Mouse (Mus musculus) MEL (cell line): Measurements from ENCODE around the gene Fam149a. TPM values are rescaled to one million over a fixed set of nuclear protein-coding genes. Genes with fewer than 3 reads are reported as not detected.

ENCODE experiments used
- DNase-seq: peaks from one replicate; pipeline ENCODE4 v3.0.0; 2011; ENCODE audit warnings: low read depth, low spot score
- H3K27ac ChIP-seq: 2 replicates; pipeline ENCODE4 v1.5.1; 2012; ENCODE audit warnings: low read depth, mild to moderate bottlenecking, control low read depth, low read length, moderate library complexity; ENCODE audit not compliant: control insufficient read depth
- H3K27me3 ChIP-seq, 2 experiments: fragments of 150-350 bp in 1 of 2; sonication (generic) in 1 of 2; 2 replicates each; pipeline ENCODE4 v1.6.1; 2012; ENCODE audit warnings: low read length in 2 of 2, mild to moderate bottlenecking in 2 of 2, improper control_type of control experiment in 1 of 2, moderate library complexity in 1 of 2; ENCODE audit not compliant: insufficient read depth in 2 of 2, control insufficient read depth in 1 of 2
- H3K36me3 ChIP-seq, 2 experiments: 2 replicates each; pipeline ENCODE4 v1.6.1; 2012 to 2014; ENCODE audit warnings: low read length in 2 of 2, improper control_type of control experiment in 1 of 2, inconsistent platforms in 1 of 2, mild to moderate bottlenecking in 1 of 2; ENCODE audit not compliant: insufficient read depth in 2 of 2, control insufficient read depth in 1 of 2
- H3K4me1 ChIP-seq, 2 experiments: fragments of 150-350 bp in 1 of 2; sonication (generic) in 1 of 2; 2 replicates each; pipeline ENCODE4 v1.6.1; 2012; ENCODE audit warnings: low read length in 2 of 2, improper control_type of control experiment in 1 of 2, mild to moderate bottlenecking in 1 of 2; ENCODE audit not compliant: insufficient read depth in 2 of 2, control insufficient read depth in 1 of 2
- H3K4me3 ChIP-seq, 2 experiments: fragments of 150-350 bp in 1 of 2; sonication (generic) in 1 of 2; 2 replicates each; pipeline ENCODE4 v1.5.1; 2012; ENCODE audit warnings: low read depth in 2 of 2, low read length in 2 of 2, mild to moderate bottlenecking in 2 of 2, moderate library complexity in 2 of 2, control low read depth in 1 of 2, improper control_type of control experiment in 1 of 2; ENCODE audit not compliant: control insufficient read depth in 1 of 2, insufficient read depth in 1 of 2
- H3K79me2 ChIP-seq: 2 replicates; pipeline ENCODE4 v1.6.1; 2012; ENCODE audit warnings: mild to moderate bottlenecking, low read length, moderate library complexity; ENCODE audit not compliant: control insufficient read depth, poor library complexity, insufficient read depth
- H3K9ac ChIP-seq: 2 replicates; pipeline ENCODE4 v1.6.1; 2012; ENCODE audit warnings: low read depth, mild to moderate bottlenecking, control low read depth, low read length, moderate library complexity; ENCODE audit not compliant: control insufficient read depth, poor library complexity, severe bottlenecking
- H3K9me3 ChIP-seq: fragments of 150-350 bp; sonication (generic); replicated peaks from 2 replicates; pipeline ENCODE4 v1.6.1; 2012; ENCODE audit warnings: mild to moderate bottlenecking, low read length, improper control_type of control experiment, moderate library complexity; ENCODE audit not compliant: insufficient read depth
- CHD1 ChIP-seq: IDR thresholded peaks from 2 replicates; pipeline ENCODE4 v1.6.1; 2012; ENCODE audit warnings: low read depth, mild to moderate bottlenecking, inconsistent platforms, low read length, improper control_type of control experiment
- CTCF ChIP-seq, 3 experiments: IDR thresholded peaks in 2 of 3; conservative IDR thresholded peaks in 1 of 3; 2 replicates each; pipeline ENCODE4 v1.5.1; 2011 to 2012; ENCODE audit warnings: low read length in 3 of 3, low read depth in 2 of 3, mild to moderate bottlenecking in 2 of 3, improper control_type of control experiment in 1 of 3, inconsistent platforms in 1 of 3, mixed read lengths in 1 of 3, moderate library complexity in 1 of 3; ENCODE audit not compliant: control insufficient read depth in 1 of 3, insufficient read depth in 1 of 3, poor library complexity in 1 of 3, severe bottlenecking in 1 of 3
- ELF1 ChIP-seq: IDR thresholded peaks from 2 replicates; pipeline ENCODE4 v1.6.1; 2014; ENCODE audit warnings: low read depth, mild to moderate bottlenecking, inconsistent platforms, low read length, improper control_type of control experiment, moderate library complexity
- ETS1 ChIP-seq: IDR thresholded peaks from 2 replicates; pipeline ENCODE4 v1.6.1; 2012; ENCODE audit warnings: low read depth, mild to moderate bottlenecking, inconsistent platforms, low read length, improper control_type of control experiment, moderate library complexity
- KAT2A ChIP-seq: conservative IDR thresholded peaks from 2 replicates; pipeline ENCODE4 v1.6.1; 2012; ENCODE audit warnings: low read depth, low read length, improper control_type of control experiment, inconsistent platforms
- MAFK ChIP-seq: IDR thresholded peaks from 2 replicates; pipeline ENCODE4 v1.6.1; 2011; ENCODE audit warnings: low read depth, mild to moderate bottlenecking, low read length, improper control_type of control experiment, borderline replicate concordance
- MEF2A ChIP-seq: IDR thresholded peaks from 2 replicates; pipeline ENCODE4 v1.6.1; 2014; ENCODE audit warnings: low read depth, mild to moderate bottlenecking, inconsistent platforms, low read length, improper control_type of control experiment; ENCODE audit not compliant: poor library complexity, insufficient replicate concordance, severe bottlenecking; ENCODE audit errors: extremely low read depth
- MYB ChIP-seq: IDR thresholded peaks from 2 replicates; pipeline ENCODE4 v1.6.1; 2011; ENCODE audit warnings: mild to moderate bottlenecking, low read depth, low read length, improper control_type of control experiment
- POLR2AphosphoS2 ChIP-seq: IDR thresholded peaks from 2 replicates; pipeline ENCODE4 v1.6.1; 2011; ENCODE audit warnings: low read length, improper control_type of control experiment
- POLR2AphosphoS5 ChIP-seq: IDR thresholded peaks from 2 replicates; pipeline ENCODE4 v1.6.1; 2012; ENCODE audit warnings: low read depth, borderline replicate concordance, mild to moderate bottlenecking, inconsistent platforms, low read length, moderate library complexity, mixed read lengths
- RAD21 ChIP-seq: IDR thresholded peaks from 2 replicates; pipeline ENCODE4 v1.6.1; 2011; ENCODE audit warnings: mild to moderate bottlenecking, low read depth, low read length, improper control_type of control experiment
- RCOR1 ChIP-seq: IDR thresholded peaks from 2 replicates; pipeline ENCODE4 v1.6.1; 2012; ENCODE audit warnings: low read depth, mild to moderate bottlenecking, inconsistent platforms, low read length, improper control_type of control experiment
- SMC3 ChIP-seq: IDR thresholded peaks from 2 replicates; pipeline ENCODE4 v1.6.1; 2011; ENCODE audit warnings: low read depth, low read length, improper control_type of control experiment
- TAL1 ChIP-seq: IDR thresholded peaks from 2 replicates; pipeline ENCODE4 v1.6.1; 2012; ENCODE audit warnings: mild to moderate bottlenecking, inconsistent platforms, low read length, moderate library complexity, mixed read lengths
- TBP ChIP-seq: IDR thresholded peaks from 2 replicates; pipeline ENCODE4 v1.8.0; 2011; ENCODE audit warnings: low read depth, low read length, improper control_type of control experiment
- ZMIZ1 ChIP-seq: IDR thresholded peaks from 2 replicates; pipeline ENCODE4 v1.6.1; 2012; ENCODE audit warnings: low read depth, mild to moderate bottlenecking, inconsistent platforms, low read length, improper control_type of control experiment, moderate library complexity
- ZNF384 ChIP-seq: IDR thresholded peaks from 2 replicates; pipeline ENCODE4 v1.6.1; 2012; ENCODE audit warnings: low read depth, mild to moderate bottlenecking, inconsistent platforms, low read length, improper control_type of control experiment
- polyA plus RNA-seq, 2 experiments: library from polyadenylated mRNA; stranded (reverse) in 1 of 2; unstranded in 1 of 2; fragments of >175 nt in 1 of 2; fragments of >200 nt in 1 of 2; gene quantifications; 2 replicates each; pipeline versions ENCODE4 v1.2.1 to v1.2.4; 2012; ENCODE audit warnings: low replicate concordance in 2 of 2, low read depth in 1 of 2; ENCODE audit not compliant: insufficient read length in 2 of 2, insufficient read depth in 1 of 2, missing spikeins in 1 of 2
- total RNA-seq: library from RNA; depleted of rRNA; stranded (reverse); fragments of 300-350 nt; gene quantifications from 2 replicates; pipeline ENCODE4 v1.2.3, GENCODE M21; 2012

The Fam149a gene
- total and polyA plus RNA-seq, 3 experiments: not detected

DNA sequence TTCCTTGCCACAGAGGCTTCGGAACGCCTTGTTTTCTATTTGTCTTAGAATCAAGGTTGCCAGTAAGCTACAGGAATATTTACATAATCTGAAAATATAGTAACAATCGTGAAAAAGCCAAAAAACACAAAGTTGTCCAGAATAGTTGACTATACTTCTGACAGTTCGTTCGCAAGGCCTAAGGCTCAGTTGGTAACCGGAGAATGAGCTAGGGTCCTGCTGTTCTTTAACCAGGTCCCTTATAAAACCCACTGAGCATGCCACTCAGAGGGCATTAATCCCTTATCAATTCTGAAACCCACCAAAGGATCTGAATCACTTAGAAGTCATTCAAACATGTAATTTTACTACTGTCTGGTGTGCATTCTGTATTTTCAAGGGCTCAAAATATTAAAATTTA lies 26.3 kb downstream of the Fam149a start:
- TF ChIP-seq ETS1 (no peak), MAFK (no peak), ZMIZ1 (no peak), MEF2A (no peak)

DNA sequence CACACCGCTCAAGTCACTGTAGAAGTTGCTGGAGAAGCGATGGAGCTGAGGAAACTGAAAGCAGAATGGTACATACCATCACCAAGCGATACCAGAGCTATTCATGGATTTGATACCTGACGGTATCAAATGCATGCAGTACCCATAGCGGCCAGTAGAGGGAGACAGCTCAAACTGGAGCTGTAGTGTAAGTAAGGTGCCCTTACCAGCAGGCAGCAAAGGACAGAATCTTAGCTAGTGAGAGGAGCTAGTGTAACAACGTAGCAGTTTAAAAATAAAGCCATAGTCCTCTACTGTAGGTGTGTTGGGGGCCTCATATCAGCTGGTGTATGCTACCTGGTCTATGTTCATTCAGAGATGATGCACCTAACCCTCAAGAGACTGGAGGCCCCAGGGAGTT lies 37.1 kb downstream of the Fam149a start:
- Histone ChIP-seq H3K27ac (no peak overlapping the region), H3K27me3 (no peaks in the 10 kb centered on the region), H3K36me3 (no peaks in the 10 kb centered on the region), H3K79me2 (no peaks in the 10 kb centered on the region), H3K9me3 (no peaks in the 10 kb centered on the region), H3K9ac (no peak overlapping the region), H3K4me3 (no peak overlapping the region), H3K4me1 (no peaks in the 10 kb centered on the region)
- peak; percentile 53 for DNase-seq
- TF ChIP-seq RCOR1 (no peak), CTCF (IDR thresholded peaks at IDR 0.05 in 2 of 3, conservative IDR thresholded peaks at IDR 0.05 in 1 of 3; ENCODE audit: control insufficient read depth in 1 of 3, insufficient read depth in 1 of 3, low read depth in 2 of 3, low read length in 3 of 3, poor library complexity in 1 of 3, severe bottlenecking in 1 of 3) (peak; percentile 65 to 88 (median 68)), MYB (no peak), RAD21 (peak; percentile 18), SMC3 (peak; percentile 46), MEF2A (no peak), ELF1 (no peak), ZNF384 (no peak), ETS1 (no peak)

More for the DNA sequence above, 26.3 kb downstream of the Fam149a start:
- Histone ChIP-seq H3K36me3 (no peaks in the 10 kb centered on the region), H3K4me1 (no peaks in the 10 kb centered on the region), H3K27ac (no peak overlapping the region), H3K79me2 (no peaks in the 10 kb centered on the region), H3K4me3 (no peak overlapping the region), H3K9ac (no peak overlapping the region), H3K9me3 (no peaks in the 10 kb centered on the region), H3K27me3 (no peaks in the 10 kb centered on the region)
- no peak for DNase-seq

DNA sequence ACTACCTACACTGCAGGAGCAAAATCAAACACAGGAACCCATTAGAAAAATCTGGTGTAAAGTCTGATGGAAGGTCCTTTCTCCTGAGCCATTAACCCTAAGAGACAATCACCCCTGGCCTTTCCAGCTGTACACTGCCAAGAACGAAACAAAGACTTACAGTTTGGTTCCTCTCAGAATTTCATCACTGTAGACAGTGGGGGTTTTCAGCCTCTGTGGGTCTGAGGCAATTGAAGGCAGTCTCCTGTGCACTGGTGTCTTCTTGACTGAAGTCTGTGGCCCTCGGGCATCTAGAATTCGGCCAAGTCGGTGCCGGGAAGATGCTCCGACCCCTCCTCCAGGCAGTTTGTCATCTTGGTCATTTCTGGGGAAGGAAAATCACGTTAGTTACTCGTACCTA lies 37.8 kb downstream of the Fam149a start:
- DNase-seq: no peak
- Histone ChIP-seq H3K36me3 (no peaks in the 10 kb centered on the region), H3K9ac (no peak overlapping the region), H3K4me3 (no peak overlapping the region), H3K27me3 (no peaks in the 10 kb centered on the region), H3K27ac (no peak overlapping the region), H3K79me2 (no peaks in the 10 kb centered on the region), H3K9me3 (no peaks in the 10 kb centered on the region), H3K4me1 (no peaks in the 10 kb centered on the region)
- TF ChIP-seq CHD1 (no peak), TAL1 (no peak), TBP (no peak), KAT2A (no peak), MEF2A (no peak), POLR2AphosphoS2 (no peak), POLR2AphosphoS5 (no peak)
